Mouse (Mus musculus): ENCODE measurements around the gene Kir3dl2.
"Not testable (repeated sequence)": the region's sequence is repeated elsewhere in the genome, so short reads cannot be mapped to it uniquely, and the experiment has no call there.

DNA sequence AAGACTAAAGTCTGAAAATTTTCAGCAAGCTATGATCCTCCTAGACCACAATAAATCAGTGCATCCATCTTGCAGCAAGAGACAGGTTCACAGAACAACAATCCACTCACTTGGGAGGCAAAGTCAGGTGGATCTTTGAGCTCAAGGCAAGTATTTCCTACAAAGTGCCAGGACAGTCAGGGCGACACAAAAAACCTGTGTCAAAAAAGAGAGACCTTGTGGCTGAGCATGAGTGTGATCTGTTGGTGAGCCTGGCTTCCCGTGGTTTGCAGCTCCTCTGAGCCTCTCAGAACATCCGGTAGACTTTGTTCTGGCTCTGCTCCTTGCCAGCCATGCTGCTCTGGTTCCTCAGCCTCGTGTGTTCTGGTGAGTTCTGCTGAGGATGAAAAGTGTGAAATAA, 26.2 kb downstream of the Kir3dl2 start, which contains the start of gene Kir3dl1:
- TF ChIP-seq POLR2A (IDR thresholded peaks at IDR 0.05; ENCODE audit: low read depth, low read length); CTCF (IDR thresholded peaks at IDR 0.05; ENCODE audit: extremely low read depth, insufficient read depth, insufficient read length, insufficient replicate concordance): not testable (repeated sequence)

Measured in spleen, adult 2 months (tissue).